Mouse (Mus musculus) olfactory bulb, adult 2 months (tissue): ENCODE data around the gene Sfxn4.

ENCODE experiments used
- CTCF ChIP-seq: fragments of 200-500 bp; IDR thresholded peaks from 2 replicates; pipeline ENCODE4 v1.5.1; 2012; ENCODE audit warnings: low read depth, mild to moderate bottlenecking, low read length, moderate library complexity; ENCODE audit not compliant: insufficient read depth
- POLR2A ChIP-seq: fragments of 200-500 bp; IDR thresholded peaks from 2 replicates; pipeline ENCODE4 v1.6.1; 2012; ENCODE audit warnings: mild to moderate bottlenecking, low read depth, low read length, moderate library complexity; ENCODE audit not compliant: insufficient read depth

GRCm38 (mm10) chr19:60793170-60793707 is 68.0 kb downstream of the Sfxn4 start:
- TF ChIP-seq POLR2A = no peak
- TF ChIP-seq CTCF = no peak
